Mouse (Mus musculus) stomach, postnatal 0 days (tissue): ENCODE measurements around the gene Negr1.

Experiments
- CTCF ChIP-seq: IDR thresholded peaks from 2 replicates; pipeline ENCODE4 v1.5.1; 2016; ENCODE audit warnings: antibody characterized with exemption, low read depth, mild to moderate bottlenecking, moderate library complexity
- EP300 ChIP-seq: optimal IDR thresholded peaks from 2 replicates; pipeline ENCODE3; 2016; ENCODE audit warnings: antibody characterized with exemption

DNA sequence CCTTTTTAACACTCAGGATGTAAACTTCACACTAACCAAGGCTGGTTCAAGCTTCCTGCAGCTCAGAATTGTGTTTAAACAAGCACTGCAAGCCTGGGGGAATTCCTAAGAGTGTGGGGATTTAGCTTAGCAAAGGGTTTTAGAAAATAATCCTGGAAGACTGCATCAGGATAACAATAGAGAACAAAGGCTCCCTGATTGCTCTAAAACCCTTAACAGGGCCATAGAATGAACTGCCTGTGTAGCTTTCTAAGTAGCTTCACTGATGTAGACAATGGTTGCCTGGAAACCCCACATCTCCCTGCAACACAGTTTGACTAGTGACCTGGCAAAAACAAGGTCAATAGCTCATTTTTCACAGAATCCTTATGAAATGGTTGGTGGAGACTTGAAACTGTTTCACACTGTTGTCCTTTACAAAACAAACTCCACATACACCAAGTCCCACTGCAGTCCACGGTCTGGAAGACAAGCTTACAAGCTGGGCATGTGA, 759.5 kb downstream of the Negr1 start:
- TF ChIP-seq EP300, result no peak
- no peak for TF ChIP-seq CTCF
